Mouse (Mus musculus) kidney, embryonic 14.5 days (tissue): ENCODE measurements around the gene Amotl1. TPM values are rescaled to one million over a fixed set of nuclear protein-coding genes. Genes with fewer than 3 reads are reported as not detected.

Experiments
- ATAC-seq: fragments of 200-750 bp; cut with Nextera tagmentation; 2 replicates; pipeline ENCODE4 v1.8.0; 2017; ENCODE audit warnings: moderate number of reproducible peaks, mild to moderate bottlenecking, moderate TSS enrichment, moderate library complexity; ENCODE audit not compliant: low FRiP score, low TSS enrichment
- H3K27ac ChIP-seq: fragments of 300-500 bp; sonication (generic); 2 replicates; pipeline ENCODE4 v1.5.1; 2014; ENCODE audit warnings: low read depth, mild to moderate bottlenecking, low read length, moderate library complexity, mixed read lengths
- H3K27me3 ChIP-seq: fragments of 300-500 bp; sonication (generic); 2 replicates; pipeline ENCODE4 v1.6.1; 2014; ENCODE audit warnings: mild to moderate bottlenecking, low read length; ENCODE audit not compliant: control insufficient read depth, insufficient read depth
- H3K36me3 ChIP-seq: fragments of 300-500 bp; sonication (generic); 2 replicates; pipeline ENCODE4 v1.6.1; 2014; ENCODE audit warnings: low read length, mixed read lengths; ENCODE audit not compliant: control insufficient read depth, insufficient read depth
- H3K4me1 ChIP-seq: fragments of 300-500 bp; sonication (generic); 2 replicates; pipeline ENCODE4 v1.6.1; 2014; ENCODE audit warnings: low read length, mixed read lengths; ENCODE audit not compliant: control insufficient read depth, insufficient read depth
- H3K4me2 ChIP-seq: fragments of 300-500 bp; sonication (generic); replicated peaks from 2 replicates; pipeline ENCODE4 v1.6.1; 2014; ENCODE audit warnings: low read depth, mild to moderate bottlenecking, low read length
- H3K4me3 ChIP-seq: fragments of 300-500 bp; sonication (generic); 2 replicates; pipeline ENCODE4 v1.5.1; 2014; ENCODE audit warnings: mild to moderate bottlenecking, low read length
- H3K9ac ChIP-seq: fragments of 300-500 bp; sonication (generic); 2 replicates; pipeline ENCODE4 v1.6.1; 2014; ENCODE audit warnings: low read depth, mild to moderate bottlenecking, low read length, moderate library complexity
- H3K9me3 ChIP-seq: fragments of 300-500 bp; sonication (generic); 2 replicates; pipeline ENCODE4 v1.6.1; 2016; ENCODE audit warnings: low read length; ENCODE audit not compliant: control insufficient read depth
- WGBS: fragments of 180-500 bp; shearing (Covaris S2); extraction: QIAGEN DNeasy Blood & Tissue Kit; methylation state at CpG from one replicate; pipeline ENCODE4 v1.1.7; 2014; 5-methylcytosine and 5-hydroxymethylcytosine counted together
- polyA plus RNA-seq: library from polyadenylated mRNA; unstranded; fragments of >200 nt; fragmentation: Nextera tagmentation; extraction: Ambion mirVana; gene quantifications from 2 replicates; pipeline ENCODE4 v1.2.1, GENCODE M21; 2014

Amotl1 gene
- polyA plus RNA-seq, 1 experiment from 2014 or later = 32.9 TPM

DNA sequence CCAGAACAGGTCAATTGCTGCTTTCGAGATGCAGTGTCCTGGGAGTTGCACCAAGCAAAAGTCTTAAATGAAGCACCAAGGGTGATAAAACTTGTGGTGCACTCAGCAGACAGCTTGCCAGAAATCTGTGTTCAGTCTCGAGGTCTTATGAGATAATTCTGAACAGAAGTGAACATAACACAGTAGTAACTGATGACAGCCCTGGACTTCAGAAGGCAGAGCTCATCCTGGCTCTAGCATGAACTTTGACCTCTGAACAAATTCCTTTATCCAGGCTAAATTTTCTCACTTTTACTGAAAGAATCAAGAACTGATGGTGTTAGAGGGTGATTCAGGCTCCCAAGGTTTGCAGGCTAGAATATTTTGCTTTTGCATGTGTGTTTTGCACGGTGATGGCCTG, 1.2 kb upstream of the Amotl1 start:
- WGBS = 76% methylated on average over 3 of the region's 3 CpGs
- Histone ChIP-seq H3K9ac (no peak overlapping the region), H3K9me3 (no peaks in the 10 kb centered on the region), H3K27me3 (no peaks in the 10 kb centered on the region), H3K4me2 (no peak overlapping the region), H3K27ac (no peak overlapping the region), H3K4me3 (no peak overlapping the region), H3K36me3 (no peaks in the 10 kb centered on the region), H3K4me1 (peaks cover 22% of the 10 kb centered on the region)
- ATAC-seq = no peak

DNA sequence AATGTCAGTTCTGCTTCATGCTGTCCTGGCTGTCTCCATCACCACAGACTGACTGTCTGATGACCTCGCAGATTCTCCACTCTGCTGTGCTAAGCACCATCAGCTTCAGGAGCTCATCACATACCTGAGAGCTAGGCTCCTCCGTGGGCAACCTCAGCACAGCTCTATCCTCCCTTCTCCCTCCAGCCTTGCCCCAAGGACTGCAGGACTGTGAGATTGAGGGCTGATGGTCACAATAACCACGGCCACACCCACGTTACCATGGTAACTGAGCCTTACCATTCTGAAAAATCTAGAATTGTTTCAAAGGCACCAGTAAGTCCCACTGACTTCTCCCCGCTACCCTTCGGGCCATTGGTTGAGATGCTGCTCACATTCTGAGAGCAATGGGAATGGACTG, 1.5 kb downstream of the Amotl1 start:
- H3K9ac ChIP-seq = no peak overlapping the region
- no peaks in the 10 kb centered on the region for H3K27me3 ChIP-seq
- H3K9me3 ChIP-seq = no peaks in the 10 kb centered on the region
- H3K36me3 ChIP-seq = no peaks in the 10 kb centered on the region
- no peak overlapping the region; the same call in 1 of the 2 replicates for H3K27ac ChIP-seq
- H3K4me1 ChIP-seq = peaks cover 32% of the 10 kb centered on the region
- no peak overlapping the region for H3K4me2 ChIP-seq
- ATAC-seq = no peak
- H3K4me3 ChIP-seq = no peak overlapping the region
- 71% methylated on average over 6 of the region's 6 CpGs for WGBS

DNA sequence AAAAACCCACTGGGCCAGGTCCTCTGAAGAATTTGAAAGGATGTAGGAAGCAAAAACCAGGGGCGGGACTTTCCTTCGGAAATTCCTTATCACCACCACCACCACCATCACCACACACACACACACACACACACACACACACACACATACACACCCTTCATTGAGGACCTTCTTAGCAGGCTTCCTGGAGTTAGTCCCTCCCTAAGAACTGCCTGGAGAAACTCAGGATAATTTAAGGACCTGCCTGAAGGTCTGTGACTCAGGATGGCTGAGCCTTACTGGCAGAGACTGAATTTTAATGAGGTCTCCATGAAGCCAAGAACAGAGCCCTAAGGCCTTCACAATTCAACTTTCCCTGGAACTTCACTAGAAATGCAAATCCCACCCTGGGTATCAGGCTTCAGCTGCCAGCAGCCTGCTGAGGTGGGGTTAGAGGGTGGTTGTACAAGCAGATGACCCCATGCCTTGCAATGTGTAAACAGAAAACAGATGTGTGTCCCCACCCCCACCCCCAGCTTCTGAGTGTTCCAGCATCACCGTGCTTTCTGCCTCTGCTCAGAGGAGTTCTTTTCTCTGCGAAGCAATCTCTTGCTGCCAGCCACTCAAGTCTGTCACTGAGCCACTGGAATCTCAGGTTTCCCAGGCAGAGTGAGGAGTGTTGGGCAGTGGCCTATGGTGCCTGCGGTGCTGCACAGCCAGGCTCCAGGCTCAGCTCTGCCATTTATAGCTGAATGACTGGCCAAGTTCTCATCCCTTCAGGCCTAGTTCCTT, 2.4 kb downstream of the Amotl1 start:
- Histone ChIP-seq H3K27ac (peak overlapping the region; percentile 81), H3K4me3 (no peak overlapping the region), H3K27me3 (no peaks in the 10 kb centered on the region), H3K4me2 (no peak overlapping the region), H3K9me3 (no peaks in the 10 kb centered on the region), H3K36me3 (no peaks in the 10 kb centered on the region), H3K9ac (no peak overlapping the region), H3K4me1 (peaks cover 32% of the 10 kb centered on the region)
- 18% methylated on average over 5 of the region's 5 CpGs for WGBS
- ATAC-seq = peak; percentile 53; the same call in 1 of the 2 replicates

DNA sequence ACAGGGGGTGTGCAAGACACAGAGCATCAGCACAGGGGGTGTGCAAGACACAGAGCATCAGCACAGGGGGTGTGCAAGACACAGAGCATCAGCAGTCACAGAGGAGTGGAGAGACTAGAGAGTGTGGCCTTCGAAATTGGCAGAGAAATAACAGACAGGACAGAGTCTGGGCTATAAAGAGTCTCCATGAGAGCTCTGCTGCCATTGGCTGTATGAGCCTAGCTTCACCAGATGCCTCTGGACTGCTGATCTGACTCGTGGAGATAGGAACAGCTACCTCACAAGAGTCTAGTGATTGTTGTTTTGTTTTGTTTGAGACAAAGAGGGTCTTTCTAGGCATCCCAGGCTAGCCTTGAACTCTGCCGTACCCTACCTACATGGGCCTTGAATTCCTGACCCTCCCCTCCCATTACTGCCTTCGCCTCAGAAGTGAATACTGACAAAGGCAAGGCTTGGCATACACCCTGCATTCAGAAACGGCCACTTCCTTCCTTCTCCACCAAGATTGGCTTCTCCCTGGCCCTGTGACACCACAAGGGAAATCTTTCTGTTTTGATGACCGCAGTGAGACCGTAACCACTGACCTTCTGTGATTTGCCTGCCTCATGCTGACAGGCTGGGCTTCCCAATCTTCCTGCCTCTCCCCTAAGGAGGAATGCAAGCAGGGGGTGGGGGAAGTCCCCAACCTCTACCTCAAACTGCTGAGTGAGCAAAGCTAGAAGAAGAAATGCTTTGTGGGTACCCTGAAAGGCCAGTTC, 3.4 kb downstream of the Amotl1 start:
- ATAC-seq = peak; percentile 77
- WGBS = 31% methylated on average over 7 of the region's 7 CpGs
- no peak overlapping the region for H3K9ac ChIP-seq
- H3K36me3 ChIP-seq = no peaks in the 10 kb centered on the region
- no peak overlapping the region for H3K4me2 ChIP-seq
- peaks cover 32% of the 10 kb centered on the region for H3K4me1 ChIP-seq
- no peaks in the 10 kb centered on the region for H3K9me3 ChIP-seq
- no peak overlapping the region for H3K4me3 ChIP-seq
- H3K27me3 ChIP-seq = no peaks in the 10 kb centered on the region
- peak overlapping the region; percentile 81 for H3K27ac ChIP-seq

DNA sequence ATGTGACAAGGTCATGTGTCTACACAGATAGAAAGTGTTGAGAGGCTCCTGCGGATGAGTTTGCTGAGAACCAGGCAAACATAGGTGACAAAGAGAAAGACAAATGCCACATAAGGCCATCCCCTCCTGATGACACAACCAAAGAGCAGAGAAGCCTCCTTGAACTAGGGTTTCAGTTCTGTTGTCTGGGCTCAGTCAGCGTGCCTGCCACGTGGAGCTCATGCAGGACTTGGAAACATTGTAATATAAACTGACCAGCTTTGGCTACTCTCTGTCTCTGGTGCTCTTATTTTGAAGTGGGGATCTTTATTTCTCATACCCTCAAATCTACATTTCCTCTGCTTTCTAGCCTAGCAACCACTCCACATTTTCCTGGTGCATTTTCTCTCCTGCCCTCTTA, 8.6 kb downstream of the Amotl1 start:
- Histone ChIP-seq H3K9ac (no peak overlapping the region), H3K27me3 (no peaks in the 10 kb centered on the region), H3K9me3 (no peaks in the 10 kb centered on the region), H3K27ac (no peak overlapping the region), H3K36me3 (no peaks in the 10 kb centered on the region), H3K4me2 (no peak overlapping the region), H3K4me1 (peaks cover 15% of the 10 kb centered on the region), H3K4me3 (no peak overlapping the region)
- ATAC-seq = no peak
- 69% methylated on average over 3 of the region's 3 CpGs for WGBS

DNA sequence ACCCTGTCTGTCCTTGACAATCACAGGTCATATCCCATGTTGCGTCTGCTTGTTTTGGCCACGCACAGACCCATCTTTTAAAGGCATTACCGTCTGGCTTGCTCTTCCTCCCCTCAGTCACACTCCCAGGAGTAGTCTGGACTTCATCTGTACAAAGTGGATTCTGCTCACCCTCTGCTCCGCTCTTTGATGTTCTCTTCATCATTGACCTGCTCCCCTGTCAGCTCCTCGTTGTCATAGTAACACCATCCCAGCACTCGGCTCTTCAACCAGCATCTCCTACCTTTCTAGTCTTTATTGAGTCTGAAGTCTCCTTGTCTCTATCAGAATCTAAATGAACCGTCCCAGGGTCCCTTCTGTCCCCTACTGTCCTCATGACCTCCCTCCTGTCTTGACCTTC, 9.3 kb downstream of the Amotl1 start:
- WGBS = 87% methylated on average over 7 of the region's 7 CpGs
- ATAC-seq = no peak
- no peak overlapping the region for H3K4me3 ChIP-seq
- no peak overlapping the region for H3K27ac ChIP-seq
- H3K4me2 ChIP-seq = no peak overlapping the region
- H3K9me3 ChIP-seq = no peaks in the 10 kb centered on the region
- no peaks in the 10 kb centered on the region for H3K36me3 ChIP-seq
- peaks cover 8% of the 10 kb centered on the region for H3K4me1 ChIP-seq
- no peak overlapping the region for H3K9ac ChIP-seq
- H3K27me3 ChIP-seq = no peaks in the 10 kb centered on the region

DNA sequence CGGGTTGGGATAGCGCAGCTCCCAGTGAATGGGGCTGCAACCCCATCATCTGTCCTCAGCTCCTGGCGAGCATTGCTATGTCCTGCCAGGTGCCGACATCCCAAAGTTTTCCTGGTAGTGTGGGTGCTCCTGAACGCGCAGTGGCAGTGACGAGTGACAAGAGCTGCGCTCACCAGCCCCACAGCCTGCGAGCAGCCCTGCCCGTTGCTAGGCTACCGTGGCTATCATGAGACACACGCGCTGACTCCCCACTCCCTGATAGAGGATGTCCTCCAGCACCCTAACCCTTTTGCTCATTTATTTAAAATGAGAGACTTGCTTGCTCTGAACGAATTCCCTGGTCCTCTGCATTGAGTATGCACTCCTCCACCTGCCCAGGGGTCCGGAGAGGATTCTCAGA, 10.7 kb downstream of the Amotl1 start:
- H3K9me3 ChIP-seq = no peaks in the 10 kb centered on the region
- no peaks in the 10 kb centered on the region for H3K36me3 ChIP-seq
- H3K27me3 ChIP-seq = no peaks in the 10 kb centered on the region
- H3K27ac ChIP-seq = no peak overlapping the region
- 22% methylated on average over 15 of the region's 15 CpGs for WGBS
- H3K9ac ChIP-seq = no peak overlapping the region
- peak; percentile 58; the same call in 1 of the 2 replicates for ATAC-seq
- no peak overlapping the region for H3K4me2 ChIP-seq
- H3K4me3 ChIP-seq = no peak overlapping the region
- H3K4me1 ChIP-seq = 0 out of 2 replicates have a peak, but pooled peaks cover 3% of the 10 kb centered on the region

DNA sequence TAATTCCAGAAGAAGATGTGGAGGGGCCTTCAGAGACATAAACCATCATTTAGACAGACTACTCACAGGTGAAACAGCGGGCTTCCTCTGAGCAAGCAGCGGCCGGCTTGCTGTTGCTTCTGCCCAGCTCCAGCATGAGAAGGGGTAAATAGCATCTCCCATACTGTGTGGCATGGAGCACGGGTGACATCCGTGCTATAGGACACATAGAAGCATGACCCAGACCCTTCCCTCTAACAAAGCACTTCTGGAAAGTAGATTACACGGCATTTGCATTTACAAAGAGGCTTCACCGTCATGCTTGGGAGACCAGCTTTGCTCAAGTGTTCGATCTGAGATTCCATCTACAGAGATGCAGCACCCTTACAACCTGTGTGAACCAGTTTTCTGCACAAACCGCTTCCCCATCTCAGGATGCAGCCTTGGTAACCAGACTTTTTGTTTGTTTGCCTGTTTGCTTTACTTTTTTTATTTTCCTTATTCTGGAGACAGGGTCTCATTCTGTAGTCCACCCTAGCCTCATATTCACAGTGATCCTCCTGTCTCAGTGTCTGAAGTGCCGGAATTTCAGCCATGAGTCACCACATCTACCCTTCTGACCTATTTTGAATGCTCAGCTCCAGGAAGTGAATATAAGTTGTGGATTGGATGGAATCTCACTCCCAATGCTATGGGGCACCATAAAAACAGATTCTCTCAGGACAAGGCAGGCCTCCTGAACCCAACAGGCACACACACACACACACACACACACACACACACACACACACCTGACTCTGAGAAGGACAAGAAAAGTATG, 12.3 kb downstream of the Amotl1 start:
- Histone ChIP-seq H3K4me3 (no peak overlapping the region), H3K4me2 (no peak overlapping the region), H3K36me3 (no peaks in the 10 kb centered on the region), H3K9me3 (no peaks in the 10 kb centered on the region), H3K9ac (no peak overlapping the region), H3K27ac (no peak overlapping the region), H3K27me3 (no peaks in the 10 kb centered on the region), H3K4me1 (0 out of 2 replicates have a peak, but pooled peaks cover 3% of the 10 kb centered on the region)
- WGBS = 60% methylated on average over 10 of the region's 10 CpGs
- peak; percentile 32 for ATAC-seq
